Mouse (Mus musculus) thymus, postnatal 25 days (tissue): ENCODE measurements around the gene Gna11.

Experiments used
- DNase-seq: peaks from one replicate; pipeline ENCODE4 v3.0.0; 2022

Gna11 gene

DNA sequence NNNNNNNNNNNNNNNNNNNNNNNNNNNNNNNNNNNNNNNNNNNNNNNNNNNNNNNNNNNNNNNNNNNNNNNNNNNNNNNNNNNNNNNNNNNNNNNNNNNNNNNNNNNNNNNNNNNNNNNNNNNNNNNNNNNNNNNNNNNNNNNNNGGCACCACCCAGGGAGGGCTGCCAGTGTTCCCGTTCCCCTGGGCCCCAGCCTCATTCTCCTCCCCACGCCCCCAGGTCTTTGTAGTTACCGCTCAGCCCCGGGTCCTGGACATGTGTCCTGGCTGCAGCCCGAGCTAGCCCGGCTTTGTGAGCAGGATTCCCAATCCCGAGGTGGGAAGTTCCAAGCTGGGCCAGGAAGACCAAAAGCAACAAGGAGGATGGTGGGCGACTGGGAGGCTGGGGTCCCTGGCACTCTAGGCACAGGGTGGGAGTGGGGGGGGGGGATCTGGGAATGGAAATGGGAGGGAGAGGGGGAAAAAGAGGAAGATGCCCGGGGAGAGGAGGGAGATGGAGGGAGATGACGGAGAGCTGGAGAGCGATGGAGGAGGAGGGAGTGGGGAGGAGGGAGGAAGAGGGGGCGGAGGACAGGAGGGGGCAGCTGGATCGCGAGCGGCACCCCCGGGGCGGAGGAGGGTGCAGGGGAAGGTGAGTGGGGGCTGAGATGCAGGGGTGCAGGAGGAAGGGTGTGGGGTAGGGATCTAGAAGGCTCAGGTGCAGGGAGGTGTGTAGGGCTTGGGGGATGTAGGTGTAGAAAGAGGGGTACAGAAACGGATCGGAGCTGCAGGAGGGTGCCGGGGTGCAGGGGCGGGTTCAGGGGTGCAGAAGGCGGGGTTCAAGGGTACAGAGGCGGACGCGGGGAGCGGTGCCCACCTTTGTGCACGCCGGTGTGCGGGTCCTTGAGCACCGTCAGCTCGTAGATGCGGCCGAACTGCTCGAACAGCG, 63.1 kb downstream of the Gna11 start:
- no peak for DNase-seq
